Mouse (Mus musculus): ENCODE data around the gene Zfp946.

The Zfp946 gene

GRCm38 (mm10) chr17:22423952-22424617 is at the start of gene Zfp946:
Zfp946 (plus strand) TSS chr17:22424222.
- peak; percentile 92 for DNase-seq (ENCODE audit: low spot score)

DNA sequence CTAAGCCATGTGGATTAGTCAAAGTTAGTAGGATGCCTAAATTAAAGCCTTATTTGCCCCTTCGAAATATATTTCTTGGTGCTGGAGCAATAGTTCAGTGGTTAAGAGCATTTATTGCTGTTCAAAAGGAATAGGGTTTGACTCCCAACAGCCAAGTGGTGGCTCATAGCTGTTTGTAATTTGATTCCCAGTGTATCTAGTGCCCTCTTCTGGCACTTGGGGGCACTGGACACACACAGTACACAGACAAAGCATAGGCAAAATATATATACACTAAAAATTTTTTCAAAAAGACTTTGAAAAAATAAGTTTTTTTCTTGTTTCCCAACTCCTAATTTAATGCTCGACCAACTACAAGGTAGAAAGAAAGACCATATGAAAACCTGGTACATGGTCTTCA is 13.3 kb upstream of the Zfp946 start:
- DNase-seq (ENCODE audit: low spot score): no peak

DNA sequence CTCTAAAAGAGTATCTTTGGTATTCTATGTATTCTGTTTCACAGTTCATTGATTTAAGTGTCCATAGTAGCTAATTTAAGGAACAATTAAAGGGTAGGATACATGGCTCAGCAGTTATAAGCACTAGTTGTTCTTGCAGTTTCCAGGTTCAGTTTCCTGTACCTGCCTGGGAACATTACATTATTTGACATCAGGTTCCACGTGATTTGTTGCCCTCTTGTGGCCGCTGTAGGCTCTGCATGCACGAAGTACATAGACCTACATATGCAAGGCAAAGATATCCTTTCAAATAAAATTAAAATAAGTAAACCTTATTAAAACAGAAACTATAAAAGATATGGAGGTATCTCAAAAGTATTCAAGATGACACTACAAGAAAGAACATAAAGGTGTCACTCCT is 6.5 kb upstream of the Zfp946 start:
- no peak for DNase-seq (ENCODE audit: low spot score)

- DNase-seq (ENCODE audit: low spot score): peak; percentile 6
Measured at GRCm38 (mm10) chr17:22424636-22425354, 773 bp downstream of the Zfp946 start.

- no peak for DNase-seq (ENCODE audit: low spot score)
Measured at GRCm38 (mm10) chr17:22447684-22448083, 23.7 kb downstream of the Zfp946 start.

GRCm38 (mm10) chr17:22497120-22497519 is 73.1 kb downstream of the Zfp946 start:
- no peak for DNase-seq (ENCODE audit: low spot score)

All from yolk sac, embryonic 10.5 days (tissue).